Mouse (Mus musculus): ENCODE results near the gene Yipf1. TPM values are rescaled to one million over a fixed set of nuclear protein-coding genes. Genes with fewer than 3 reads are reported as not detected.

Yipf1 gene
- polyA plus RNA-seq (2012): 10.5 and 15.8 TPM in 2 replicates

GRCm38 (mm10) chr4:107313690-107314478 lies at the start of gene Yipf1:
Yipf1 (plus strand) TSS chr4:107314363.
- no peak for TF ChIP-seq GATA1 (IDR thresholded peaks at IDR 0.05; ENCODE audit: low read length)

GRCm38 (mm10) chr4:107273683-107274082 lies 40.5 kb upstream of the Yipf1 start:
- no peak for TF ChIP-seq GATA1 (IDR thresholded peaks at IDR 0.05; ENCODE audit: low read length)

- no peak for TF ChIP-seq GATA1 (IDR thresholded peaks at IDR 0.05; ENCODE audit: low read length)
Measured at GRCm38 (mm10) chr4:107274511-107274910, 39.7 kb upstream of the Yipf1 start.

- no peak for TF ChIP-seq GATA1 (IDR thresholded peaks at IDR 0.05; ENCODE audit: low read length)
Measured at GRCm38 (mm10) chr4:107278188-107278707, 35.9 kb upstream of the Yipf1 start.

GRCm38 (mm10) chr4:107280843-107281475 lies 33.2 kb upstream of the Yipf1 start:
- TF ChIP-seq GATA1 (IDR thresholded peaks at IDR 0.05; ENCODE audit: low read length): no peak

- TF ChIP-seq GATA1 (IDR thresholded peaks at IDR 0.05; ENCODE audit: low read length): no peak
Measured at GRCm38 (mm10) chr4:107285446-107286200, 28.5 kb upstream of the Yipf1 start.

GRCm38 (mm10) chr4:107286386-107286785 lies 27.8 kb upstream of the Yipf1 start:
- no peak for TF ChIP-seq GATA1 (IDR thresholded peaks at IDR 0.05; ENCODE audit: low read length)

- no peak for TF ChIP-seq GATA1 (IDR thresholded peaks at IDR 0.05; ENCODE audit: low read length)
Measured at GRCm38 (mm10) chr4:107287517-107287916, 26.6 kb upstream of the Yipf1 start.

GRCm38 (mm10) chr4:107291611-107292272 lies 22.4 kb upstream of the Yipf1 start:
- no peak for TF ChIP-seq GATA1 (IDR thresholded peaks at IDR 0.05; ENCODE audit: low read length)

- TF ChIP-seq GATA1 (IDR thresholded peaks at IDR 0.05; ENCODE audit: low read length): no peak
Measured at GRCm38 (mm10) chr4:107292273-107292662, 21.9 kb upstream of the Yipf1 start.

GRCm38 (mm10) chr4:107298071-107298606 lies 16.0 kb upstream of the Yipf1 start:
- no peak for TF ChIP-seq GATA1 (IDR thresholded peaks at IDR 0.05; ENCODE audit: low read length)

- no peak for TF ChIP-seq GATA1 (IDR thresholded peaks at IDR 0.05; ENCODE audit: low read length)
Measured at GRCm38 (mm10) chr4:107299779-107300340, 14.3 kb upstream of the Yipf1 start.

- TF ChIP-seq GATA1 (IDR thresholded peaks at IDR 0.05; ENCODE audit: low read length): no peak
Measured at GRCm38 (mm10) chr4:107300371-107300770, 13.8 kb upstream of the Yipf1 start.

GRCm38 (mm10) chr4:107300902-107301555 lies 13.1 kb upstream of the Yipf1 start:
- TF ChIP-seq GATA1 (IDR thresholded peaks at IDR 0.05; ENCODE audit: low read length): no peak
